Mouse (Mus musculus) kidney, adult 9 months (tissue): ENCODE data around the gene Plin2.
"Not testable (repeated sequence)": the region's sequence is repeated elsewhere in the genome, so short reads cannot be mapped to it uniquely, and the experiment has no call there.

Source experiments
- DNase-seq: peaks from one replicate; pipeline ENCODE4 v3.0.0; 2022

Plin2 gene

GRCm38 (mm10) chr4:86626496-86626895 is 43.4 kb downstream of the Plin2 start:
- not testable (repeated sequence) for DNase-seq

GRCm38 (mm10) chr4:86625463-86625862 is 44.4 kb downstream of the Plin2 start:
- DNase-seq, result no peak

- not testable (repeated sequence) for DNase-seq
These were observed 47.3 kb downstream of the Plin2 start for GRCm38 (mm10) chr4:86622532-86622931.

DNA sequence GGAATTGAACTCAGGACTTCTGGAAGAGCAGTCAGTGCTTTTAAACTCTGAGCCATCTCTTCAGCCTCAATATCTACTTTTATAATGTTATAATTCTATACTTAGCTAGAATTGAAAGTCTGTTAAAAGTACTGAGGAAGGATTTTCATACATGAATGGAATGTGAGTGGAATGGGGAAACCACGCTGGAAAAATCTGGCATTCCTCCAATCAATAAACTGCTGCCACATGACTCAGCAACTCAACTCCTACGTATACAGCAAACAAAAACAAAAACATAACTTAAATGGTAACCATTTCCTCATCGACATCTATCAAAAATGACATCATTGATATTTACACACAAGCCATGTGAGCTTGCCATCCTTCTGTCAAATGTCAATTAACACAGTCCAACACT is 47.7 kb downstream of the Plin2 start:
- no peak for DNase-seq

DNA sequence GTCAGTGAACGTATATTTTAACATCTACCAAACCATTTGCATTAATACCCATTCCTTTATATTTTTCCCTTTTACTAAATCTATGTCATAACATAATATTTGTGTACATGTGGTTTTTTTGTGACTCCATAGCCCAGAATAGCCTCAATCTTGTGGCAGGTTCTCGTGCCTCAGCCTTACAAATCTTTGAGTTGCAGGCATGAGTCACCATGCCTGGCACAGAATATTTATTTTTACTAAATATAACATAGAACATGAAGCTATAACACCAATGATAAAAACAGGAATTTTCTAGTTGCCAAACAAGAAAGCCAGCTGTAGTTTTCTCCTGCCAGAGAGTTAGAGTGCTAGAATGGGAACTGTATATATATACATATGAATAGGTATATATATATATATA is 49.4 kb downstream of the Plin2 start:
- DNase-seq, result no peak

DNA sequence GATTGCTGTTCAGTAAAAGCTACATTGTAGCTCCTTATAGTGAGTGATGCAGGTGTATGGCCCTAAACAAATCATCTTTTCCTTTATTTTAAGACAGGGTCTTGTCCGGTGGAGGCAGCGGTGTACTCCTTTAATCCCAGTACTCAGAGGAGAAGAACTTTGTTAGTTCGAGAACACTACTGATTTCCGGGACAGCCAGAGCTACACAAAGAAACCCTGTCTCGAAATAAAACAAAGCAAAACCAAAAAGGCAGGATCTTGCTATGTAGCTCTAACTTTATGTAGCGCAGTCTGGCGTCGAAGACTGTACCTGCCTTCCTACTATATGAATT is 57.6 kb downstream of the Plin2 start:
- no peak for DNase-seq

GRCm38 (mm10) chr4:86611524-86612288 is 58.2 kb downstream of the Plin2 start, which contains the start of gene Haus6:
Gene Haus6, minus strand, starts transcription at chr4:86612055.
- DNase-seq, result peak; percentile 97
